Mouse (Mus musculus) ES-Bruce4 (cell line): Measurements from ENCODE around the gene Adamts12.

Source experiments
- CTCF ChIP-seq: IDR thresholded peaks from one replicate; pipeline ENCODE4 v1.8.1; 2011; ENCODE audit warnings: low read depth, low read length
- POLR2A ChIP-seq: IDR thresholded peaks from one replicate; pipeline ENCODE4 v1.8.1; 2011; ENCODE audit warnings: low read length; ENCODE audit not compliant: insufficient read depth

GRCm38 (mm10) chr15:11064160-11064557 is 431 bp upstream of the Adamts12 start:
- TF ChIP-seq CTCF (no peak), POLR2A (no peak)
